Mouse (Mus musculus): ENCODE results near the gene Myb.

DNA sequence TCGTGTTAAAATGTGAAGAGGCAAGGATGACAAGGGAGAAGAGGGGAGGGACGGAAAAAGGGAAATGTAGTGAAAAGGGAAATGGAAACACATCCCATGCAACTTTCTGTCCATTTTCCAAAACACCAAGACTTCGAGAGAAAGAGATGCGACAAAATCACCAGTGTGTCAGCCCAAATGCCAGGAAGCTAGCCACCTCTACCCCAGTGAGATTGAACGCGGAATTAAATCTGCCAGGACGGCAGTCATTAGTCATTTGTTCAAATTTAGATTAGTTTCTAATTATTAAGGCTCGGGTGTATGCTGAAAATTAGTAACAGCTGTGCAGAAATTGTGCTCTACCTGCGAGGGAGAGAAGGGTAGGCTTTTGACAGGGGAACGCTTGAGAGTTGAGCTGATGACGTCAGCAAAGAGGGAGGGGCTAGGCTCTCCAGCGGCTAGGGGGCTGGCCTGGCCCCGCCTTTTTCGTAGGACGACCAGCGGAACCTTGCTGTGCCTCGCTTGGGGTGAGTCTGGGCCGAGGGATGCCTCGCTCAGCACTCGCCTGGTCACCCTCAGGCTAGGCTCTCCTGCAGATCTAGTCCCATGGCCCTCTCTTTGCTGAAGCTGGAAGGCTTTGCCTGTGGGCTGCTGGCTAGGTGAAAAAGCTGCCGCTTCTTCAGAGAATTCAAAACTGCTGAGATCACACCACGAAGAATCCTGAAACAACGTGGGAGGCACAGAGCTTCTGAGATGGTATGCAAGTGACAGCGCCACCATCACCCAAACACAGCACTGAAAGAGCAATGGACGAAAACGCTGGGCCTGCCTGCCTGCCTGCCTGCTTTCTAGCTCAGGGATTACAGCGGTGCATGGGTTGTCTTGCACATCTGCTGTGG lies 15.9 kb downstream of the Myb start:
- TF ChIP-seq CTCF (IDR thresholded peaks at IDR 0.05 in 2 of 3, conservative IDR thresholded peaks at IDR 0.05 in 1 of 3; ENCODE audit: control insufficient read depth in 1 of 3, insufficient read depth in 1 of 3, low read depth in 2 of 3, low read length in 3 of 3, poor library complexity in 1 of 3, severe bottlenecking in 1 of 3) (no peak), NELFE (IDR thresholded peaks at IDR 0.05; ENCODE audit: low read depth, low read length) (no peak), NRF1 (IDR thresholded peaks at IDR 0.05; ENCODE audit: insufficient read depth, low read depth, low read length, poor library complexity, severe bottlenecking) (no peak), ZKSCAN1 (IDR thresholded peaks at IDR 0.05; ENCODE audit: low read depth, low read length) (no peak), BHLHE40 (IDR thresholded peaks at IDR 0.05; ENCODE audit: borderline replicate concordance, low read depth, low read length) (no peak), EP300 (IDR thresholded peaks at IDR 0.05; ENCODE audit: low read depth in 1 of 2, low read length in 2 of 2) (no peak), SMC3 (IDR thresholded peaks at IDR 0.05; ENCODE audit: low read depth, low read length) (no peak), USF2 (IDR thresholded peaks at IDR 0.05; ENCODE audit: borderline replicate concordance in 1 of 2, insufficient read depth in 1 of 2, low read depth in 1 of 2, low read length in 2 of 2) (no peak), TCF12 (IDR thresholded peaks at IDR 0.05; ENCODE audit: low read depth, low read length) (no peak), MAFK (IDR thresholded peaks at IDR 0.05; ENCODE audit: borderline replicate concordance, low read depth, low read length) (no peak), POLR2A (IDR thresholded peaks at IDR 0.05; ENCODE audit: control insufficient read depth in 1 of 2, insufficient read depth in 1 of 2, low read depth in 1 of 2, low read length in 2 of 2, poor library complexity in 1 of 2) (no peak)

Measured in MEL (cell line).